Mouse (Mus musculus): Measurements from ENCODE around the gene Tirap.
A peak's percentile ranks its signal among the peaks of the same experiment; 100 is the strongest.
"Not testable (repeated sequence)": the region's sequence is repeated elsewhere in the genome, so short reads cannot be mapped to it uniquely, and the experiment has no call there.

The Tirap gene

GRCm38 (mm10) chr9:35187351-35187903 is 12.7 kb downstream of the Tirap start:
- no peak for DNase-seq

- no peak for DNase-seq
Measured at GRCm38 (mm10) chr9:35186430-35186829, 13.7 kb downstream of the Tirap start.

GRCm38 (mm10) chr9:35183359-35183758 is 16.7 kb downstream of the Tirap start:
- no peak for DNase-seq

GRCm38 (mm10) chr9:35182832-35183231 is 17.3 kb downstream of the Tirap start:
- no peak for DNase-seq

GRCm38 (mm10) chr9:35176124-35176659 is 23.9 kb downstream of the Tirap start:
- DNase-seq, result no peak

- DNase-seq, result peak; percentile 96
Measured at GRCm38 (mm10) chr9:35175251-35176123, 24.6 kb downstream of the Tirap start, which contains the start of gene Dcps. Dcps (minus strand) TSS chr9:35176061.

GRCm38 (mm10) chr9:35173331-35173730 is 26.8 kb downstream of the Tirap start:
- no peak for DNase-seq

- no peak for DNase-seq
Measured at GRCm38 (mm10) chr9:35170071-35170470, 30.0 kb downstream of the Tirap start.

GRCm38 (mm10) chr9:35166798-35167635 is 33.1 kb downstream of the Tirap start:
- DNase-seq, result no peak

- DNase-seq, result no peak
Measured at GRCm38 (mm10) chr9:35166144-35166797, 33.8 kb downstream of the Tirap start.

GRCm38 (mm10) chr9:35164142-35164874 is 35.8 kb downstream of the Tirap start:
- no peak for DNase-seq

GRCm38 (mm10) chr9:35163011-35163690 is 36.9 kb downstream of the Tirap start:
- peak; percentile 86 for DNase-seq

- DNase-seq, result no peak
Measured at GRCm38 (mm10) chr9:35161721-35162120, 38.4 kb downstream of the Tirap start.

- no peak for DNase-seq
Measured at GRCm38 (mm10) chr9:35160662-35161061, 39.4 kb downstream of the Tirap start.

GRCm38 (mm10) chr9:35158477-35158876 is 41.6 kb downstream of the Tirap start:
- DNase-seq, result no peak

- DNase-seq, result no peak
Measured at GRCm38 (mm10) chr9:35156862-35157261, 43.2 kb downstream of the Tirap start.

GRCm38 (mm10) chr9:35156002-35156710 is 43.9 kb downstream of the Tirap start:
- no peak for DNase-seq

- no peak for DNase-seq
Measured at GRCm38 (mm10) chr9:35152923-35153322, 47.2 kb downstream of the Tirap start.

- not testable (repeated sequence) for DNase-seq
Measured at GRCm38 (mm10) chr9:35148822-35149221, 51.3 kb downstream of the Tirap start.

GRCm38 (mm10) chr9:35147261-35147660 is 52.8 kb downstream of the Tirap start:
- not testable (repeated sequence) for DNase-seq

- no peak for DNase-seq
Measured at GRCm38 (mm10) chr9:35145829-35146228, 54.3 kb downstream of the Tirap start.
